Mouse (Mus musculus) lung, embryonic 16.5 days (tissue): ENCODE data around the gene Slc23a3. TPM values are rescaled to one million over a fixed set of nuclear protein-coding genes. Genes with fewer than 3 reads are reported as not detected.

Experiments used
- ATAC-seq: fragments of 200-750 bp; cut with Nextera tagmentation; 2 replicates; pipeline ENCODE4 v1.8.0; 2017; ENCODE audit warnings: low read depth, mild to moderate bottlenecking, moderate library complexity
- H3K27ac ChIP-seq: fragments of 300-500 bp; sonication (generic); 2 replicates; pipeline ENCODE4 v1.5.1; 2014; ENCODE audit warnings: mild to moderate bottlenecking, control low read depth, low read length
- H3K27me3 ChIP-seq: fragments of 300-500 bp; sonication (generic); 2 replicates; pipeline ENCODE4 v1.6.1; 2014; ENCODE audit warnings: low read depth, low read length, mixed read lengths; ENCODE audit not compliant: control insufficient read depth, insufficient read depth
- H3K36me3 ChIP-seq: fragments of 300-500 bp; sonication (generic); 2 replicates; pipeline ENCODE4 v1.6.1; 2014; ENCODE audit warnings: low read length; ENCODE audit not compliant: control insufficient read depth, insufficient read depth
- H3K4me1 ChIP-seq: fragments of 300-500 bp; sonication (generic); replicated peaks from 2 replicates; pipeline ENCODE4 v1.6.1; 2014; ENCODE audit warnings: low read length, mixed read lengths; ENCODE audit not compliant: control insufficient read depth, insufficient read depth
- H3K4me2 ChIP-seq: fragments of 300-500 bp; sonication (generic); 2 replicates; pipeline ENCODE4 v1.6.1; 2014; ENCODE audit warnings: low read depth, low read length, control low read depth
- H3K4me3 ChIP-seq: fragments of 300-500 bp; sonication (generic); 2 replicates; pipeline ENCODE4 v1.5.1; 2014; ENCODE audit warnings: mild to moderate bottlenecking, low read length, control low read depth
- H3K9ac ChIP-seq: fragments of 300-500 bp; sonication (generic); 2 replicates; pipeline ENCODE4 v1.6.1; 2014; ENCODE audit warnings: low read length, control low read depth
- H3K9me3 ChIP-seq: fragments of 300-500 bp; sonication (generic); 2 replicates; pipeline ENCODE4 v1.6.1; 2016; ENCODE audit warnings: low read length; ENCODE audit not compliant: control insufficient read depth
- WGBS: fragments of 180-500 bp; shearing (Covaris S2); extraction: QIAGEN DNeasy Blood & Tissue Kit; methylation state at CpG from one replicate; pipeline ENCODE4 v1.1.7; 2014; 5-methylcytosine and 5-hydroxymethylcytosine counted together
- polyA plus RNA-seq: library from polyadenylated mRNA; unstranded; fragments of >200 nt; fragmentation: Nextera tagmentation; extraction: Ambion mirVana; gene quantifications from 2 replicates; pipeline ENCODE4 v1.2.1, GENCODE M21; 2015

The Slc23a3 gene
- polyA plus RNA-seq, 1 experiment from 2014 or later = 0.33 TPM

DNA sequence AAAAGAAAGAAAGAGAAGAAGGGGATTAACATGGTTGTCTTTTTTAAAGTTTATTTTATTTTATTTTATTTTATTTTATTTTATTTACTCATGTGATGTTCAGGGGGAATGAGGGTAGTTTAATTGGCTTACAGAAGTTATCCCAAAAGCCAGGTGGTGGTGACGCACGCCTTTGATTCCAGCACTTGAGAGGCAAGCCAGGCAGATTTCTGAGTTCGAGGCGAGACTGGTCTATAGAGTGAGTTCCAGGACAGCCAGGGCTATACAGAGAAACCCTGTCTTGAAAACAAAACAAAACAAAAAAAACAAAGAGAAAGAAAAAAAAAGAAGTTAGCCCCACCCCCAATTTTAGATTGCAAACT, 26.5 kb upstream of the Slc23a3 start:
- Histone ChIP-seq H3K4me2 (no peak overlapping the region), H3K27me3 (no peaks in the 10 kb centered on the region), H3K4me1 (no peaks in the 10 kb centered on the region), H3K36me3 (no peaks in the 10 kb centered on the region), H3K4me3 (no peak overlapping the region), H3K9ac (no peak overlapping the region), H3K27ac (no peak overlapping the region), H3K9me3 (no peaks in the 10 kb centered on the region)
- WGBS = 68% methylated on average over 4 of the region's 4 CpGs
- ATAC-seq = no peak

- 50% methylated on average over 5 of the region's 5 CpGs for WGBS
- Histone ChIP-seq H3K4me2 (no peak overlapping the region), H3K9ac (no peak overlapping the region), H3K4me1 (no peaks in the 10 kb centered on the region), H3K27me3 (no peaks in the 10 kb centered on the region), H3K27ac (no peak overlapping the region), H3K4me3 (no peak overlapping the region), H3K36me3 (no peaks in the 10 kb centered on the region), H3K9me3 (no peaks in the 10 kb centered on the region)
- no peak for ATAC-seq
Observed at GRCm38 (mm10) chr1:75159540-75160255, 26.0 kb upstream of the Slc23a3 start.

GRCm38 (mm10) chr1:75158990-75159389, 25.3 kb upstream of the Slc23a3 start:
- Histone ChIP-seq H3K4me1 (no peaks in the 10 kb centered on the region), H3K27ac (no peak overlapping the region), H3K9ac (no peak overlapping the region), H3K4me2 (no peak overlapping the region), H3K9me3 (no peaks in the 10 kb centered on the region), H3K4me3 (no peak overlapping the region), H3K27me3 (no peaks in the 10 kb centered on the region), H3K36me3 (no peaks in the 10 kb centered on the region)
- ATAC-seq = no peak

DNA sequence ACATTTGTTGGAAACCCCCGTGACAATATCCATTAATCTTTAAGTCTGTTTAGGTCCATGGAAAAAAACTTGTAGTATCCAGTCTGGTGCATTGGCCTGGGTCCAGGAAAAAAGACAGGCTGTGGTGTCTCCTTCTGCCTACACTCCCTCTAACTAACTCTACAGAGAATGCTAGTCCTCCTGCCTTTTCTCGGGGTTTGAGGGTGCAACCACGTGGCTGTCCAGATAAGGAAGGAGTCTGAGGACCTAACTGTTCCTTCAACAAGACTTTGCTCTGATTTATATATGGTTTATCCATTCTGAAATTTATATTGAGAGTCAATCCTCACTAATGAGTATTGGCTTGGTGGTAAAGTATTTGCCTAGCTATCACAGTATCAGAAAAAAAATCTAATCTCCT, 22.1 kb upstream of the Slc23a3 start:
- Histone ChIP-seq H3K9ac (no peak overlapping the region), H3K27me3 (no peaks in the 10 kb centered on the region), H3K4me1 (no peaks in the 10 kb centered on the region), H3K27ac (no peak overlapping the region), H3K4me2 (no peak overlapping the region), H3K4me3 (no peak overlapping the region), H3K36me3 (no peaks in the 10 kb centered on the region), H3K9me3 (no peaks in the 10 kb centered on the region)
- 25% methylated on average over 3 of the region's 3 CpGs for WGBS
- no peak for ATAC-seq

DNA sequence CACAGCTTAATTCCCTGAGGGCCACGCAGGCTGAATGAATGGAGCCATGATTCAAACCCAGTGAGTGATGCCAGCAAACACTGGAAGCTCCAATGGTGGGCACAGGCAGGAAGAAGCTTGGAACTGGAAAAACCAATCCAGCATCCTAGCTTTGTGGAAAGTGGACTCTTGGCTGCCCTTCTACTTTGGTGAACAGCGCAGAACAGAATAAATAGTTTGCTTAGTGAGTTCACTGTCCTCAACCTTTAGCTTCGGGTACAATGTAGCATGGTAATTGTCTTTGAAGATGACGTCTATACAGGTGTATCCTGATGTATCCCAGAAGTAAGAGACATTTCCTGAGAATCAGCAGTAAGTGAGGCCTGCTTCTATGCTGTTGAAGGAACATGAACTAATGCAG, 15.0 kb upstream of the Slc23a3 start:
- H3K4me3 ChIP-seq = no peak overlapping the region
- H3K27ac ChIP-seq = no peak overlapping the region
- H3K27me3 ChIP-seq = no peaks in the 10 kb centered on the region
- ATAC-seq = no peak
- no peaks in the 10 kb centered on the region for H3K9me3 ChIP-seq
- H3K36me3 ChIP-seq = peaks cover 23% of the 10 kb centered on the region
- no peak overlapping the region for H3K9ac ChIP-seq
- 0 out of 2 replicates have a peak, but pooled peaks cover 2% of the 10 kb centered on the region for H3K4me1 ChIP-seq
- 83% methylated on average over 4 of the region's 4 CpGs for WGBS
- no peak overlapping the region for H3K4me2 ChIP-seq

GRCm38 (mm10) chr1:75147411-75148135, 13.9 kb upstream of the Slc23a3 start:
- no peaks in the 10 kb centered on the region for H3K27me3 ChIP-seq
- H3K27ac ChIP-seq = no peak overlapping the region
- H3K4me1 ChIP-seq = peaks cover 7% of the 10 kb centered on the region; the same call in 1 of the 2 replicates
- 75% methylated on average over 7 of the region's 7 CpGs for WGBS
- no peak overlapping the region for H3K9ac ChIP-seq
- H3K36me3 ChIP-seq = peaks cover 23% of the 10 kb centered on the region
- no peak for ATAC-seq
- H3K9me3 ChIP-seq = no peaks in the 10 kb centered on the region
- no peak overlapping the region for H3K4me3 ChIP-seq
- no peak overlapping the region for H3K4me2 ChIP-seq

DNA sequence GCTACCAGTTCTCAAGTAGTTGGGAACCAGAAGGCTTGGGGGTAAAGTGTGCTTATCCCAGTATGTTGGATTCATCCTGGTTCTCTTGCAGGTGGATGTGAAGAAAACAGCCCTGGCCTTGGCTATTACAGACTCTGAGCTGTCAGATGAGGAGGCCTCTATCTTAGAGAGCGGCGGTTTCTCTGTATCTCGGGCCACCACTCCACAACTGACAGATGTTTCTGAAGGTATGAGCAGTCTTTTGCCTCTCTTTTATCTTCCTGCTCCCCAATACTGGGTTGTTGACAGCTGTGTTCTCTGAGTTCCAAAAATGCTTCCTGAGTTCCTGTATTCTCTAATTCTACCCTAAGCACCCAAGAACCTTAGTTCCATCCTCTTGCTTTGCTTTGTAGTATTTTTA, 11.9 kb upstream of the Slc23a3 start:
- 91% methylated on average over 3 of the region's 3 CpGs for WGBS
- H3K36me3 ChIP-seq = peaks cover 23% of the 10 kb centered on the region
- no peak overlapping the region for H3K27ac ChIP-seq
- no peaks in the 10 kb centered on the region for H3K9me3 ChIP-seq
- ATAC-seq = no peak
- no peak overlapping the region for H3K4me2 ChIP-seq
- no peak overlapping the region for H3K9ac ChIP-seq
- peaks cover 11% of the 10 kb centered on the region for H3K4me1 ChIP-seq
- no peaks in the 10 kb centered on the region for H3K27me3 ChIP-seq
- H3K4me3 ChIP-seq = no peak overlapping the region

DNA sequence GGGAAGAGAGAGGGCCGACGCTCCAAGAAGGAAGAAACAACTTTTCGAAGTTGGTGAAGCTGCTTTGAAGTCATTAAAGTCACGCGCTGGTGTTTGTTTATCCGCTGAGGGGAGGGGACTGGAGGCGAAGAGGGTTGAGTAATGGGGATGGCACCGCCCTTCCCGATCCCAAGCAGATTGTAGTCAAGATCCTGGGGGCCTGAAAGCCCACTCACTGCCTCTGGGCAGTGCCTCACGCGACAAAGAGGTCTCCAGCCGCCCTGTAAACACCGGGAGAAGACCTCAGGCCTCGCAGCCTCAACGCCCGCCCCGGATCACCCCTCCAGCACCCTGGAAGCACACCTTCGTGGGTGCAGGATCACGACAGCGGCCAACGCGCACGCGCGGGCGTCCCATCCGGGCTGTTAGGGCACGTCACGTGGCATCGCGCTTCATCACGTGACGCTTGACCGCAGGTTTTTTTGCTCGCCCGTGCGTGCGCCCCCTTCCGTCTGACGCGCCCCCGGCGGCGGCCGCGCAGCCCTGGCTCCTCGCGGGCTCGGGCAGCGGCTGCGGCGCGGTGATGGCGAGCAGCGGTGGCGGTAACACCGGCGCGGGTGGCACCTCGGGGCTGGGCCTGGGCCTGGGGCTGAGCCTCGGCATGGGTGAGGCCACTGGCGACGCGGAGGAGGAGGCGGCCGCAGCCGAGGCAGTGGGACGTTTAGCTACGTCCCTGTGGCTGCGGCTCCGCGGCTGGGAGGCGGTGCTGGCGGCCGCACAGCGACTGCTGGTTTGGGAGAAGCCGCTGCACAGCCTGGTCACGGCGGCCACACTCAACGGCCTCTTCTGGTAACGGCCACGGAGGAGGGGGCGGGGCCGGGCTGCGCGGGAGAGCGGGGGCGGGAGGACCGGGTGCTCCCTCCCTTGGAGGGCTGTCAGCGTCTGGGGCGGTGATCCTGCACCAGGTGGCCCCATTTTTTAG, 8.9 kb upstream of the Slc23a3 start, which contains the start of the genes Cnppd1 and Retreg2:
TSS of gene Cnppd1 (minus strand) at position 411 of the 961 bp plus-strand sequence.
TSS of gene Retreg2 (plus strand) at position 478 of the 961 bp plus-strand sequence.
- Histone ChIP-seq H3K9ac (peak within 1 kb of the TSS; percentile 94), H3K9me3 (no peaks in the 10 kb centered on the region), H3K4me2 (peak within 1 kb of the TSS; percentile 70), H3K27ac (peak within 1 kb of the TSS; percentile 98), H3K4me3 (peak within 1 kb of the TSS; percentile 83), H3K4me1 (peaks cover 13% of the 10 kb centered on the region), H3K27me3 (no peaks in the 10 kb centered on the region), H3K36me3 (peaks cover 31% of the 10 kb centered on the region)
- ATAC-seq = peak; percentile 91
- under 1% methylated on average over 86 of the region's 91 CpGs for WGBS
